Mouse (Mus musculus) hindbrain, postnatal 0 days (tissue): ENCODE measurements around the gene Sapcd1. TPM values are rescaled to one million over a fixed set of nuclear protein-coding genes. Genes with fewer than 3 reads are reported as not detected.
A peak's percentile ranks its signal among the peaks of the same experiment; 100 is the strongest.

Experiments used
- ATAC-seq: fragments of 200-750 bp; cut with Nextera tagmentation; 2 replicates; pipeline ENCODE4 v1.8.0; 2017; ENCODE audit warnings: mild to moderate bottlenecking, moderate TSS enrichment, moderate library complexity
- DNase-seq: peaks from one replicate; pipeline ENCODE4 v3.0.0-alpha.2; 2015; ENCODE audit warnings: low spot score
- H3K27ac ChIP-seq: fragments of 300-500 bp; sonication (generic); 2 replicates; pipeline ENCODE4 v1.5.1; 2014; ENCODE audit warnings: mild to moderate bottlenecking
- H3K27me3 ChIP-seq: fragments of 300-500 bp; sonication (generic); 2 replicates; pipeline ENCODE4 v1.6.1; 2014; ENCODE audit warnings: low read length, mixed read lengths; ENCODE audit not compliant: insufficient read depth
- H3K36me3 ChIP-seq: fragments of 300-500 bp; sonication (generic); 2 replicates; pipeline ENCODE4 v1.6.1; 2014; ENCODE audit warnings: low read length, mixed read lengths; ENCODE audit not compliant: insufficient read depth
- H3K4me1 ChIP-seq: fragments of 300-500 bp; sonication (generic); 2 replicates; pipeline ENCODE4 v1.6.1; 2014; ENCODE audit warnings: antibody characterized with exemption, low read length, mixed read lengths; ENCODE audit not compliant: insufficient read depth
- H3K4me2 ChIP-seq: fragments of 300-500 bp; sonication (generic); 2 replicates; pipeline ENCODE4 v1.6.1; 2014; ENCODE audit warnings: low read depth, mild to moderate bottlenecking, low read length, moderate library complexity, mixed read lengths
- H3K4me3 ChIP-seq: fragments of 300-500 bp; sonication (generic); 2 replicates; pipeline ENCODE4 v1.5.1; 2014; ENCODE audit warnings: low read length
- H3K9ac ChIP-seq: fragments of 300-500 bp; sonication (generic); replicated peaks from 2 replicates; pipeline ENCODE4 v1.6.1; 2014; ENCODE audit warnings: mild to moderate bottlenecking, low read length, moderate library complexity, mixed read lengths
- H3K9me3 ChIP-seq: fragments of 300-500 bp; sonication (generic); 2 replicates; pipeline ENCODE4 v1.6.1; 2016; ENCODE audit warnings: low read length, mixed read lengths
- CTCF ChIP-seq: IDR thresholded peaks from 2 replicates; pipeline ENCODE4 v1.5.1; 2016; ENCODE audit warnings: antibody characterized with exemption, control low read depth, low read depth
- WGBS: fragments of 180-500 bp; shearing (Covaris S2); extraction: QIAGEN DNeasy Blood & Tissue Kit; methylation state at CpG from one replicate; pipeline ENCODE4 v1.1.7; 2014; 5-methylcytosine and 5-hydroxymethylcytosine counted together
- polyA plus RNA-seq: library from polyadenylated mRNA; unstranded; fragments of >200 nt; fragmentation: Nextera tagmentation; extraction: Ambion mirVana; gene quantifications from 2 replicates; pipeline ENCODE4 v1.2.1, GENCODE M21; 2015
- total RNA-seq: library from RNA; depleted of rRNA; stranded (reverse); fragments of >200 nt; gene quantifications from 2 replicates; pipeline ENCODE4 v1.2.3, GENCODE M21; 2014

Sapcd1 gene
- total and polyA plus RNA-seq, 2 experiments from 2014 or later: 2.1 to 2.4 TPM

DNA sequence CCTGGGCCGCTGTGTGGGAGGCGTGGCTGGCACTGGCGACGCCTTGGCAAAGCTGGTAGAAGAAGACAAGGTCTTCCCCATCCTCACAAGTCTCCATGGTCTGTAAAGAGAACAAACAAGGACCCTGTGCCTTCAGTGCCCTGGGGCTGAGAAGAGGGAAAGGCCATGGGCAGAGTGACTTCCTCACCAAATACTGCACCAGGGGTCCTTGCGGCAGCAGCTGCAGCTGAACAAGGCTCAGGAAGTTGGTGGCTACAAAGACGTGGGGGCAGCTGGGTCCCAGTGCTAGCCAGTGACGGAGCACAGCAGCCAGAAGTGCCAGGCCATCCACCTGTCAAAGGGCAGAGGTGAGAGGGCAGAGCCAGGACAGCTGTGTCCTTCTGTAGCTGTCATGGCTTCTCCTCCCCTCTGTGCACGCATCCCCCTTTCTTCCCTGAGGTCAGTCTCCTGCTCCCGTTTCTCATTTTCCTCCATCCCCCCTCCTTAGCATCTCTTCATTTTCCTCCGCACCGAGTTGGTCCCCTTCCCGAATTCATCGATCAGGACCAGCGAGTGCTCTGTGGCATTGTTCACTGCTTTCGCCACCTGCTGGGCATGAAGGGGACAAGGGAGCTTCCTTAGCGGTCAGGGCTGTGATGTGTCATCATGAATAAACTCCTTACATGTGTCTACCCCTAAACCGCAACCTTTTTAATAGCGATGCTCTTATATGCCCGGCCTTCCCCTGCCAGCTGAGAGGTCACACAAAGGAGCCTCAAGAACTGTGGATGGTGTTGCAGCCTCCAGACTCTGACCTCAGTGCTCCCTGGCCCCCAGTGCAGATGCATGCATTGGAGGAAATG, 2.1 kb upstream of the Sapcd1 start:
- Histone ChIP-seq H3K36me3 (no peaks in the 10 kb centered on the region), H3K4me3 (no peak overlapping the region), H3K27me3 (no peaks in the 10 kb centered on the region), H3K9me3 (no peaks in the 10 kb centered on the region), H3K9ac (no peak overlapping the region), H3K4me2 (peak overlapping the region; percentile 39), H3K27ac (no peak overlapping the region), H3K4me1 (no peaks in the 10 kb centered on the region; the same call in 1 of the 2 replicates)
- ATAC-seq (peak; percentile 45; the same call in 1 of the 2 replicates), DNase-seq (peak; percentile 67)
- TF ChIP-seq CTCF: peak; percentile 70
- WGBS: 26% methylated on average over 19 of the region's 19 CpGs

DNA sequence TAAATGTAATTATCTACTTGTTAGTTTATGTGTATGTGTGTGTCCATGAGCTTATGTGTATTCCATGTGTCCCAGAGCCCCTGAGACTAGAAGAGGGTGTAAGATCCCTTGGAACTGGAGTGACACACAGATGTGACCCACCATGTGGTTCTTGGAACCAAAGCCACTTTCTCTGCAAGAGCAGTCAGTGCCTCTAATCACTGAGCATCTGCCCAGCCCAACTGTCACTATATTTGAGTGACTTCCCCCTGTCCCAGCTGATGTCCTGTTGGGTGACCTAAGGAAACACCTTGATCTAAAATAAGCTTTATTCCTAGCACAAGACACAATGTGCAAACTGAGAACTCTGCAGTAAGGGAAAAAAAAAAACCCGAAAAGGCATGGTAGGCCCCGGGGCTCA, 499 bp upstream of the Sapcd1 start:
- 78% methylated on average over 2 of the region's 2 CpGs for WGBS
- no peaks in the 10 kb centered on the region for H3K27me3 ChIP-seq
- H3K4me3 ChIP-seq: no peak overlapping the region
- no peak overlapping the region for H3K4me2 ChIP-seq
- ATAC-seq: no peak
- H3K4me1 ChIP-seq: no peaks in the 10 kb centered on the region; the same call in 1 of the 2 replicates
- peak overlapping the region; percentile 0; the same call in 1 of the 2 replicates for H3K27ac ChIP-seq
- DNase-seq: peak; percentile 24
- no peaks in the 10 kb centered on the region for H3K36me3 ChIP-seq
- no peak for TF ChIP-seq CTCF
- no peak overlapping the region for H3K9ac ChIP-seq
- no peaks in the 10 kb centered on the region for H3K9me3 ChIP-seq

DNA sequence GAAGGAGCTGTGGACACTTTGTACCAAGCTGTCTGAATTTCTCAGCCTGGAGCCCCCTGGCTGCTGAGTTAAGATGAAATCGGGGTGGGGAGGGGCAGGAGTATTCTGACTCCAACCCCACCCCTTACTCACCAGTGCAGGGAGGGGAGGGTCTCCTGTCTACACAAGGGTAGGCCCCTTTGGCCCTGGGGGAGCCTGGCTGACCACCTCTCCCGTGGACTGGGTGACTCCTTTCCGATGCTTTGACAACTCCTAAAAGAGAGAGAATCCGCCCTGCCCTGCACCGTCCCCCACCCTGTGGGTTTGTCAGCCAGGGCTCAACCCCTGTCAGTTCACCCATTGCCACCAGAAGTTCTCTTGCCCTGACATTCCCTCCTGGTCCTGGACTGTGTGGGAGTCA, 1.6 kb downstream of the Sapcd1 start:
- no peaks in the 10 kb centered on the region for H3K9me3 ChIP-seq
- no peaks in the 10 kb centered on the region for H3K36me3 ChIP-seq
- DNase-seq (no peak), ATAC-seq (no peak)
- H3K9ac ChIP-seq: no peak overlapping the region
- H3K27ac ChIP-seq: no peak overlapping the region
- 0 out of 2 replicates have a peak overlapping the region, but pooled peaks have one; percentile 1 for H3K4me2 ChIP-seq
- peaks cover 6% of the 10 kb centered on the region for H3K4me1 ChIP-seq
- TF ChIP-seq CTCF: peak; percentile 20; the same call in 1 of the 2 replicates
- H3K4me3 ChIP-seq: no peak overlapping the region
- H3K27me3 ChIP-seq: no peaks in the 10 kb centered on the region
- 79% methylated on average over 5 of the region's 5 CpGs for WGBS

DNA sequence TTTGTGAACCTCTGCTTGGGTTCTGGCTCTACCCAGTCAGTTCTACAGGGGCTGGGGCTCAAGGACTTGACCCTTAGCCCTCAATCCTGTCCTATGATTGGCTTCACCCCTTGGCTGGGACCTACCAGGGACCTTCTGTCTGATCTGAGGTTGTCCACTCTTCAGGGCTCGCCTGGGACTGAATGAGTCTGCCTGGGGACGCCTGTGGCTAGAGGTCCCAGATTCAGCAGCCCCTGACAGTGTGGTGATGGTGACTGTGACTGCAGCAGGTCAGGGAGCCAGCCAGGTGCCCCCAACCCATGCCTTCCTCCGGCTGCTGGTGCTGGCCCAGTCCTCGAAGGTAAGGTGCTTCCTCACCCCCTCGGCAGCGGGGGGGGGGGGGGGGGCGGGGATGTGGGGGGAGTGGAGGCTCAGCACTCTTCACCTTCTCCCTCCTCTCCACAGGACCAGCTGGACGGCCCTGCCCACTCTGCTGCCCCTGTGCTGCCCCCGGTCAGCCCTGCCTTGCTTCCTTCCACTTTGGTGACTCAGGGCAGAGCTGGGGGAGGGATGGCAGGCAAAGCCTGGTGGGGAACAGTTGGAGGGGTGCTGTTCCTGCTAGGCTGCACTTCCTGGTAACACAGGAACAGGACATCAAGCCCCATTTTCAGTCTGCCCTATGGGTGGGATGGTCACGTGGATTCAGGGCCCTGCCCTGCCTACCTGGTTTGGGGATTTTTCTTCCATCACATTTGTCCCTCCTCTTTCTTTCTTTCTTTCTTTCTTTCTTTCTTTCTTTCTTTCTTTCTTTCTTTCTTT, 2.9 kb downstream of the Sapcd1 start:
- DNase-seq: no peak
- no peaks in the 10 kb centered on the region for H3K36me3 ChIP-seq
- TF ChIP-seq CTCF: no peak
- peaks cover 6% of the 10 kb centered on the region for H3K4me1 ChIP-seq
- no peak overlapping the region for H3K4me3 ChIP-seq
- WGBS: 59% methylated on average over 8 of the region's 10 CpGs
- H3K9ac ChIP-seq: no peak overlapping the region
- no peak overlapping the region for H3K27ac ChIP-seq
- ATAC-seq: no peak
- no peak overlapping the region for H3K4me2 ChIP-seq
- no peaks in the 10 kb centered on the region for H3K27me3 ChIP-seq
- H3K9me3 ChIP-seq: no peaks in the 10 kb centered on the region

DNA sequence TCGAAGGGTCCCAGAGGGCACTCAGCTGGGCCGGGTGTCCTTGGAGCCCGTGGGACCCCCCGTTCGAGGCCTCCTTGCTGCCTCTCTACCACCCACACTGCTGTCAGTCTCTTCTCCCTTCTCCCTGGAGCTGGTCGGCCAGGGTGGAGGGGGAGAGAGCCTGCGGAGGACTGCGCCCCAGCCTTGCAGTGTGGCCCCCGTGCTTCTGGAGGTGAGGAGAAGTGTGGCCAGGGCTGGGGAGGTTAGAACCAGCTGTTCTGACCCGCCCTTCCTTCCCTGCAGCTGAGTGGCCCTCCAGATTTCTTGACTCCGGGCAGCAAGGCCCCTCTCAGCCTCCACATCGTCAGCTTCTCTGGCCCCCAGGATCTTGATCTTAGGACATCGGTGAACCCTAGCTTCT, 3.6 kb downstream of the Sapcd1 start:
- ATAC-seq (no peak), DNase-seq (no peak)
- WGBS: 69% methylated on average over 13 of the region's 13 CpGs
- Histone ChIP-seq H3K36me3 (no peaks in the 10 kb centered on the region), H3K9me3 (no peaks in the 10 kb centered on the region), H3K4me2 (no peak overlapping the region), H3K27me3 (no peaks in the 10 kb centered on the region), H3K4me3 (no peak overlapping the region), H3K4me1 (peaks cover 6% of the 10 kb centered on the region), H3K9ac (no peak overlapping the region), H3K27ac (no peak overlapping the region)
- no peak for TF ChIP-seq CTCF

DNA sequence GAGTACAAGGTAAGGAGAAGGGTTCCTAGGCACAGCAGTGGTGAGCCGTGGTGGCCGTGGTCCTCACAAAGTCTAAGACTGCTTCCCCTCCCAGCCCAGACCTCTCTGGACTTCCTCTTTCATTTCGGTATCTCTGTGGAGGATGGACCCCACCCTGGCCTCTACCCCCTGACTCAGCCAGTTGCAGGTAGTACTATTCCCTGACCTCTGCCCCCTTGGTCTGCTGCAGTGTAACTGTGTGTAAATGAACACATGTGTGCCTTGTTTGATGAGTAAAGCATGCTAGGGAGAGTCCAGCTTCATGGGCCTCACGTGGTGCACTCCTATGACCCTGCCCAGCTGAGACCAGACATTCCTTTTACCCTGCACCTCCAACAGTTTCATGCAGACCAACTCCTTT, 4.1 kb downstream of the Sapcd1 start:
- Histone ChIP-seq H3K36me3 (no peaks in the 10 kb centered on the region), H3K4me3 (no peak overlapping the region), H3K27ac (no peak overlapping the region), H3K4me2 (no peak overlapping the region), H3K9me3 (no peaks in the 10 kb centered on the region), H3K9ac (no peak overlapping the region), H3K27me3 (no peaks in the 10 kb centered on the region), H3K4me1 (peaks cover 6% of the 10 kb centered on the region)
- no peak for ATAC-seq
- WGBS: 72% methylated on average over 4 of the region's 4 CpGs
- TF ChIP-seq CTCF: no peak
- DNase-seq: no peak
